Mouse (Mus musculus) liver (tissue): ENCODE results near the gene Igsf9b.

Source experiments
- DNase-seq: peaks from one replicate; pipeline ENCODE4 v3.0.0-alpha.2; 2020; ENCODE audit warnings: mixed read lengths

Gene Igsf9b

GRCm38 (mm10) chr9:27336962-27337636, 38.1 kb downstream of the Igsf9b start:
- no peak for DNase-seq

- no peak for DNase-seq
These were observed 40.2 kb downstream of the Igsf9b start for GRCm38 (mm10) chr9:27339168-27339567.

GRCm38 (mm10) chr9:27346541-27347269, 47.7 kb downstream of the Igsf9b start:
- no peak for DNase-seq

- no peak for DNase-seq
These were observed 54.1 kb downstream of the Igsf9b start for GRCm38 (mm10) chr9:27353082-27353481.

- DNase-seq: no peak
These were observed 58.9 kb downstream of the Igsf9b start for GRCm38 (mm10) chr9:27357893-27358292.

GRCm38 (mm10) chr9:27367231-27367630, 68.2 kb downstream of the Igsf9b start:
- DNase-seq: no peak

GRCm38 (mm10) chr9:27369108-27369507, 70.1 kb downstream of the Igsf9b start:
- DNase-seq: no peak

- no peak for DNase-seq
These were observed 76.7 kb downstream of the Igsf9b start for GRCm38 (mm10) chr9:27375746-27376145.

GRCm38 (mm10) chr9:27386951-27387350, 87.9 kb downstream of the Igsf9b start:
- DNase-seq: no peak

GRCm38 (mm10) chr9:27396500-27396899, 97.5 kb downstream of the Igsf9b start, which contains the start of gene Spata19:
Spata19 (plus strand) TSS chr9:27396800.
- no peak for DNase-seq

- DNase-seq: no peak
These were observed 102.2 kb downstream of the Igsf9b start for GRCm38 (mm10) chr9:27401169-27401568.
